Mouse (Mus musculus): ENCODE results near the gene Serpina6. TPM values are rescaled to one million over a fixed set of nuclear protein-coding genes. Genes with fewer than 3 reads are reported as not detected.
"Not testable (repeated sequence)": the region's sequence is repeated elsewhere in the genome, so short reads cannot be mapped to it uniquely, and the experiment has no call there.

Serpina6 gene
- polyA plus RNA-seq, 1 experiment from 2014 or later, result 0.95 TPM

GRCm38 (mm10) chr12:103662053-103662452 lies 5.0 kb upstream of the Serpina6 start:
- not testable (repeated sequence) for H3K9me3 ChIP-seq (ENCODE audit: control insufficient read depth, low read length); H3K36me3 ChIP-seq (ENCODE audit: control insufficient read depth, insufficient read depth, low read length); ATAC-seq (ENCODE audit: low FRiP score, low TSS enrichment); H3K9ac ChIP-seq (ENCODE audit: low read depth, low read length); H3K27me3 ChIP-seq (ENCODE audit: control insufficient read depth, insufficient read depth, low read length); H3K4me2 ChIP-seq (replicated peaks; ENCODE audit: low read depth, low read length); H3K4me3 ChIP-seq (ENCODE audit: low read length); H3K27ac ChIP-seq (ENCODE audit: low read depth, low read length); H3K4me1 ChIP-seq (ENCODE audit: control insufficient read depth, insufficient read depth, low read length)

GRCm38 (mm10) chr12:103660076-103660475 lies 3.1 kb upstream of the Serpina6 start:
- H3K4me1 ChIP-seq (ENCODE audit: control insufficient read depth, insufficient read depth, low read length), result no peaks in the 10 kb centered on the region
- no peaks in the 10 kb centered on the region for H3K27me3 ChIP-seq (ENCODE audit: control insufficient read depth, insufficient read depth, low read length)
- H3K4me2 ChIP-seq (replicated peaks; ENCODE audit: low read depth, low read length), result no peak overlapping the region
- no peaks in the 10 kb centered on the region for H3K36me3 ChIP-seq (ENCODE audit: control insufficient read depth, insufficient read depth, low read length)
- H3K4me3 ChIP-seq (ENCODE audit: low read length), result no peak overlapping the region
- ATAC-seq (ENCODE audit: low FRiP score, low TSS enrichment), result no peak
- no peak overlapping the region for H3K27ac ChIP-seq (ENCODE audit: low read depth, low read length)
- no peaks in the 10 kb centered on the region for H3K9me3 ChIP-seq (ENCODE audit: control insufficient read depth, low read length)
- 75% methylated on average over 5 of the region's 5 CpGs for WGBS
- H3K9ac ChIP-seq (ENCODE audit: low read depth, low read length), result no peak overlapping the region

- no peaks in the 10 kb centered on the region for H3K9me3 ChIP-seq (ENCODE audit: control insufficient read depth, low read length)
- H3K4me2 ChIP-seq (replicated peaks; ENCODE audit: low read depth, low read length), result no peak overlapping the region
- 90% methylated on average over 2 of the region's 2 CpGs for WGBS
- H3K36me3 ChIP-seq (ENCODE audit: control insufficient read depth, insufficient read depth, low read length), result no peaks in the 10 kb centered on the region
- no peak for ATAC-seq (ENCODE audit: low FRiP score, low TSS enrichment)
- no peak overlapping the region for H3K4me3 ChIP-seq (ENCODE audit: low read length)
- H3K27ac ChIP-seq (ENCODE audit: low read depth, low read length), result no peak overlapping the region
- no peaks in the 10 kb centered on the region for H3K27me3 ChIP-seq (ENCODE audit: control insufficient read depth, insufficient read depth, low read length)
- no peak overlapping the region for H3K9ac ChIP-seq (ENCODE audit: low read depth, low read length)
- H3K4me1 ChIP-seq (ENCODE audit: control insufficient read depth, insufficient read depth, low read length), result no peaks in the 10 kb centered on the region
Measured at GRCm38 (mm10) chr12:103659171-103659570, 2.2 kb upstream of the Serpina6 start.

GRCm38 (mm10) chr12:103657991-103658390 lies 979 bp upstream of the Serpina6 start:
- Histone ChIP-seq H3K27me3 (ENCODE audit: control insufficient read depth, insufficient read depth, low read length) (no peaks in the 10 kb centered on the region), H3K4me1 (ENCODE audit: control insufficient read depth, insufficient read depth, low read length) (no peaks in the 10 kb centered on the region), H3K4me2 (replicated peaks; ENCODE audit: low read depth, low read length) (no peak overlapping the region), H3K4me3 (ENCODE audit: low read length) (no peak overlapping the region), H3K9me3 (ENCODE audit: control insufficient read depth, low read length) (no peaks in the 10 kb centered on the region), H3K27ac (ENCODE audit: low read depth, low read length) (no peak overlapping the region), H3K36me3 (ENCODE audit: control insufficient read depth, insufficient read depth, low read length) (no peaks in the 10 kb centered on the region), H3K9ac (ENCODE audit: low read depth, low read length) (no peak overlapping the region)
- WGBS, result 83% methylated on average over 10 of the region's 10 CpGs
- ATAC-seq (ENCODE audit: low FRiP score, low TSS enrichment), result no peak

GRCm38 (mm10) chr12:103655123-103656044 lies 1.6 kb downstream of the Serpina6 start:
- Histone ChIP-seq H3K27ac (ENCODE audit: low read depth, low read length) (no peak overlapping the region), H3K9ac (ENCODE audit: low read depth, low read length) (no peak overlapping the region), H3K9me3 (ENCODE audit: control insufficient read depth, low read length) (no peaks in the 10 kb centered on the region), H3K4me1 (ENCODE audit: control insufficient read depth, insufficient read depth, low read length) (no peaks in the 10 kb centered on the region), H3K27me3 (ENCODE audit: control insufficient read depth, insufficient read depth, low read length) (no peaks in the 10 kb centered on the region), H3K4me3 (ENCODE audit: low read length) (no peak overlapping the region), H3K36me3 (ENCODE audit: control insufficient read depth, insufficient read depth, low read length) (no peaks in the 10 kb centered on the region), H3K4me2 (replicated peaks; ENCODE audit: low read depth, low read length) (no peak overlapping the region)
- ATAC-seq (ENCODE audit: low FRiP score, low TSS enrichment), result no peak
- 90% methylated on average over 7 of the region's 7 CpGs for WGBS

- H3K4me3 ChIP-seq (ENCODE audit: low read length), result no peak overlapping the region
- no peak overlapping the region for H3K9ac ChIP-seq (ENCODE audit: low read depth, low read length)
- H3K27ac ChIP-seq (ENCODE audit: low read depth, low read length), result no peak overlapping the region
- H3K4me2 ChIP-seq (replicated peaks; ENCODE audit: low read depth, low read length), result no peak overlapping the region
- H3K4me1 ChIP-seq (ENCODE audit: control insufficient read depth, insufficient read depth, low read length), result no peaks in the 10 kb centered on the region
- H3K36me3 ChIP-seq (ENCODE audit: control insufficient read depth, insufficient read depth, low read length), result no peaks in the 10 kb centered on the region
- H3K9me3 ChIP-seq (ENCODE audit: control insufficient read depth, low read length), result no peaks in the 10 kb centered on the region
- WGBS, result 91% methylated on average over 2 of the region's 2 CpGs
- ATAC-seq (ENCODE audit: low FRiP score, low TSS enrichment), result no peak
- H3K27me3 ChIP-seq (ENCODE audit: control insufficient read depth, insufficient read depth, low read length), result no peaks in the 10 kb centered on the region
Measured at GRCm38 (mm10) chr12:103653836-103654235, 3.2 kb downstream of the Serpina6 start.

GRCm38 (mm10) chr12:103646314-103646713 lies 10.7 kb downstream of the Serpina6 start:
- Histone ChIP-seq H3K4me2 (replicated peaks; ENCODE audit: low read depth, low read length) (no peak overlapping the region), H3K36me3 (ENCODE audit: control insufficient read depth, insufficient read depth, low read length) (no peaks in the 10 kb centered on the region), H3K27ac (ENCODE audit: low read depth, low read length) (no peak overlapping the region), H3K9me3 (ENCODE audit: control insufficient read depth, low read length) (no peaks in the 10 kb centered on the region), H3K27me3 (ENCODE audit: control insufficient read depth, insufficient read depth, low read length) (no peaks in the 10 kb centered on the region), H3K4me1 (ENCODE audit: control insufficient read depth, insufficient read depth, low read length) (no peaks in the 10 kb centered on the region), H3K9ac (ENCODE audit: low read depth, low read length) (no peak overlapping the region), H3K4me3 (ENCODE audit: low read length) (no peak overlapping the region)
- 81% methylated on average over 2 of the region's 2 CpGs for WGBS
- ATAC-seq (ENCODE audit: low FRiP score, low TSS enrichment), result no peak

- 39% methylated on average over 5 of the region's 5 CpGs for WGBS
Measured at GRCm38 (mm10) chr12:103644601-103645000, 12.4 kb downstream of the Serpina6 start.

GRCm38 (mm10) chr12:103643818-103644217 lies 13.2 kb downstream of the Serpina6 start:
- no peak overlapping the region for H3K4me3 ChIP-seq (ENCODE audit: low read length)
- WGBS, result 83% methylated on average over 3 of the region's 3 CpGs
- no peak overlapping the region for H3K4me2 ChIP-seq (replicated peaks; ENCODE audit: low read depth, low read length)
- H3K9ac ChIP-seq (ENCODE audit: low read depth, low read length), result no peak overlapping the region
- H3K27ac ChIP-seq (ENCODE audit: low read depth, low read length), result no peak overlapping the region
- H3K36me3 ChIP-seq (ENCODE audit: control insufficient read depth, insufficient read depth, low read length), result no peaks in the 10 kb centered on the region
- no peak for ATAC-seq (ENCODE audit: low FRiP score, low TSS enrichment)
- no peaks in the 10 kb centered on the region for H3K4me1 ChIP-seq (ENCODE audit: control insufficient read depth, insufficient read depth, low read length)
- no peaks in the 10 kb centered on the region for H3K9me3 ChIP-seq (ENCODE audit: control insufficient read depth, low read length)
- H3K27me3 ChIP-seq (ENCODE audit: control insufficient read depth, insufficient read depth, low read length), result no peaks in the 10 kb centered on the region

More at GRCm38 (mm10) chr12:103644601-103645000, 12.4 kb downstream of the Serpina6 start:
- no peaks in the 10 kb centered on the region for H3K36me3 ChIP-seq (ENCODE audit: control insufficient read depth, insufficient read depth, low read length)
- no peaks in the 10 kb centered on the region for H3K9me3 ChIP-seq (ENCODE audit: control insufficient read depth, low read length)
- no peak for ATAC-seq (ENCODE audit: low FRiP score, low TSS enrichment)
- no peaks in the 10 kb centered on the region for H3K4me1 ChIP-seq (ENCODE audit: control insufficient read depth, insufficient read depth, low read length)
- no peak overlapping the region for H3K4me2 ChIP-seq (replicated peaks; ENCODE audit: low read depth, low read length)
- H3K9ac ChIP-seq (ENCODE audit: low read depth, low read length), result no peak overlapping the region
- H3K27ac ChIP-seq (ENCODE audit: low read depth, low read length), result no peak overlapping the region
- no peaks in the 10 kb centered on the region for H3K27me3 ChIP-seq (ENCODE audit: control insufficient read depth, insufficient read depth, low read length)
- H3K4me3 ChIP-seq (ENCODE audit: low read length), result no peak overlapping the region
